Mouse (Mus musculus) liver, embryonic 14.5 days (tissue): ENCODE data around the gene Larp6. TPM values are rescaled to one million over a fixed set of nuclear protein-coding genes. Genes with fewer than 3 reads are reported as not detected.

Experiments
- ATAC-seq: fragments of 200-750 bp; cut with Nextera tagmentation; 2 replicates; pipeline ENCODE4 v1.8.0; 2017; ENCODE audit warnings: moderate number of reproducible peaks, mild to moderate bottlenecking, moderate library complexity; ENCODE audit not compliant: insufficient read depth
- DNase-seq, 3 experiments: peaks; one replicate each; pipeline ENCODE4 v3.0.0-alpha.2; 2012 to 2013; ENCODE audit warnings: low read depth in 3 of 3, low spot score in 3 of 3
- H3K27ac ChIP-seq: fragments of 300-500 bp; sonication (generic); 2 replicates; pipeline ENCODE4 v1.5.1; 2014; ENCODE audit warnings: moderate library complexity, mild to moderate bottlenecking, control low read depth, inconsistent platforms
- H3K27me3 ChIP-seq: fragments of 300-500 bp; sonication (generic); 2 replicates; pipeline ENCODE4 v1.6.1; 2014; ENCODE audit warnings: mild to moderate bottlenecking, low read length, moderate library complexity; ENCODE audit not compliant: control insufficient read depth, insufficient read depth
- H3K36me3 ChIP-seq: fragments of 300-500 bp; sonication (generic); replicated peaks from 2 replicates; pipeline ENCODE4 v1.6.1; 2014; ENCODE audit warnings: low read depth; ENCODE audit not compliant: control insufficient read depth, insufficient read depth
- H3K4me1 ChIP-seq, 2 experiments: fragments of 200-500 bp in 1 of 2; fragments of 300-500 bp in 1 of 2; sonication (generic) in 1 of 2; replicated peaks; 2 replicates each; pipeline ENCODE4 v1.6.1; 2012 to 2014; ENCODE audit warnings: antibody characterized with exemption in 1 of 2, inconsistent platforms in 1 of 2, low read length in 1 of 2; ENCODE audit not compliant: control insufficient read depth in 2 of 2, insufficient read depth in 2 of 2
- H3K4me2 ChIP-seq: fragments of 300-500 bp; sonication (generic); 2 replicates; pipeline ENCODE4 v1.6.1; 2014; ENCODE audit warnings: low read depth, mild to moderate bottlenecking, control low read depth, moderate library complexity
- H3K4me3 ChIP-seq, 2 experiments: fragments of 200-500 bp in 1 of 2; fragments of 300-500 bp in 1 of 2; sonication (generic) in 1 of 2; 2 replicates each; pipeline ENCODE4 v1.5.1; 2012 to 2014; ENCODE audit warnings: low read depth in 2 of 2, low read length in 2 of 2, mild to moderate bottlenecking in 2 of 2, control low read depth in 1 of 2, inconsistent platforms in 1 of 2, moderate library complexity in 1 of 2; ENCODE audit not compliant: insufficient read depth in 1 of 2
- H3K9ac ChIP-seq: fragments of 300-500 bp; sonication (generic); replicated peaks from 2 replicates; pipeline ENCODE4 v1.6.1; 2014; ENCODE audit warnings: mild to moderate bottlenecking, control low read depth, moderate library complexity
- H3K9me3 ChIP-seq: fragments of 300-500 bp; sonication (generic); 2 replicates; pipeline ENCODE4 v1.6.1; 2016; ENCODE audit warnings: low read length, mixed read lengths; ENCODE audit not compliant: control insufficient read depth
- CTCF ChIP-seq: IDR thresholded peaks from 2 replicates; pipeline ENCODE4 v1.5.1; 2016; ENCODE audit warnings: antibody characterized with exemption, low read depth, control low read depth
- EP300 ChIP-seq: IDR thresholded peaks from 2 replicates; pipeline ENCODE4 v1.6.1; 2016; ENCODE audit warnings: antibody characterized with exemption, low read depth
- WGBS: fragments of 180-500 bp; shearing (Covaris S2); extraction: QIAGEN DNeasy Blood & Tissue Kit; methylation state at CpG from one replicate; pipeline ENCODE4 v1.1.7; 2014; ENCODE audit not compliant: insufficient replicate concordance; 5-methylcytosine and 5-hydroxymethylcytosine counted together
- polyA plus RNA-seq, 2 experiments: library from polyadenylated mRNA; depleted of rRNA in 1 of 2; stranded (reverse) in 1 of 2; unstranded in 1 of 2; fragments of >200 nt; fragmentation: Nextera tagmentation in 1 of 2; extraction: Ambion mirVana in 1 of 2; gene quantifications; 2 replicates each; pipeline versions ENCODE4 v1.2.1 to v1.2.3; 2012 to 2014

The Larp6 gene
- polyA plus RNA-seq, 2 experiments: 0.02 TPM; not detected in 1

- H3K4me1 ChIP-seq: no peaks in the 10 kb centered on the region
- TF ChIP-seq CTCF (no peak), EP300 (no peak)
- no peak overlapping the region for H3K9ac ChIP-seq
- H3K27ac ChIP-seq: no peak overlapping the region
- H3K4me3 ChIP-seq: no peak overlapping the region
- H3K9me3 ChIP-seq: no peaks in the 10 kb centered on the region
- ATAC-seq: no peak
- no peaks in the 10 kb centered on the region for H3K36me3 ChIP-seq
- no peak for DNase-seq
- 84% methylated on average over 6 of the region's 6 CpGs for WGBS
- no peak overlapping the region for H3K4me2 ChIP-seq
- no peaks in the 10 kb centered on the region for H3K27me3 ChIP-seq
These were observed 40.2 kb upstream of the Larp6 start for GRCm38 (mm10) chr9:60672568-60672967.

- Histone ChIP-seq H3K27ac (no peak overlapping the region), H3K4me1 (no peaks in the 10 kb centered on the region), H3K27me3 (no peaks in the 10 kb centered on the region), H3K4me3 (no peak overlapping the region), H3K36me3 (no peaks in the 10 kb centered on the region), H3K4me2 (no peak overlapping the region), H3K9me3 (no peaks in the 10 kb centered on the region), H3K9ac (no peak overlapping the region)
- DNase-seq (no peak), ATAC-seq (no peak)
- TF ChIP-seq CTCF (0 out of 2 replicates have a peak, but pooled peaks have one; percentile 31), EP300 (no peak)
These were observed 38.0 kb upstream of the Larp6 start for GRCm38 (mm10) chr9:60674780-60675179.

GRCm38 (mm10) chr9:60676429-60676828, 36.4 kb upstream of the Larp6 start:
- WGBS: 69% methylated on average over 4 of the region's 4 CpGs
- no peaks in the 10 kb centered on the region for H3K36me3 ChIP-seq
- H3K4me2 ChIP-seq: no peak overlapping the region
- H3K9ac ChIP-seq: no peak overlapping the region
- no peaks in the 10 kb centered on the region for H3K9me3 ChIP-seq
- TF ChIP-seq CTCF (no peak), EP300 (no peak)
- H3K4me3 ChIP-seq: no peak overlapping the region
- H3K27me3 ChIP-seq: no peaks in the 10 kb centered on the region
- H3K27ac ChIP-seq: no peak overlapping the region
- ATAC-seq (no peak), DNase-seq (no peak)
- no peaks in the 10 kb centered on the region for H3K4me1 ChIP-seq

GRCm38 (mm10) chr9:60678913-60679312, 33.9 kb upstream of the Larp6 start:
- 33% methylated on average over 5 of the region's 5 CpGs for WGBS
- DNase-seq: no peak

GRCm38 (mm10) chr9:60681005-60681404, 31.8 kb upstream of the Larp6 start:
- H3K4me2 ChIP-seq: no peak overlapping the region
- H3K27me3 ChIP-seq: no peaks in the 10 kb centered on the region
- TF ChIP-seq EP300: no peak
- TF ChIP-seq CTCF: peak; percentile 41
- H3K9me3 ChIP-seq: no peaks in the 10 kb centered on the region
- H3K4me1 ChIP-seq: no peaks in the 10 kb centered on the region
- H3K27ac ChIP-seq: no peak overlapping the region
- no peak for DNase-seq
- no peak for ATAC-seq
- no peaks in the 10 kb centered on the region for H3K36me3 ChIP-seq
- 69% methylated on average over 3 of the region's 3 CpGs for WGBS
- no peak overlapping the region for H3K9ac ChIP-seq
- no peak overlapping the region for H3K4me3 ChIP-seq

More at GRCm38 (mm10) chr9:60678913-60679312, 33.9 kb upstream of the Larp6 start:
- Histone ChIP-seq H3K27ac (no peak overlapping the region), H3K9me3 (no peaks in the 10 kb centered on the region), H3K4me1 (no peaks in the 10 kb centered on the region), H3K4me2 (no peak overlapping the region), H3K9ac (no peak overlapping the region), H3K4me3 (no peak overlapping the region), H3K36me3 (no peaks in the 10 kb centered on the region), H3K27me3 (no peaks in the 10 kb centered on the region)
- ATAC-seq: no peak
- TF ChIP-seq CTCF: no peak
- no peak for TF ChIP-seq EP300
